Mouse (Mus musculus): ENCODE measurements around the gene Chd4.
A peak's percentile ranks its signal among the peaks of the same experiment; 100 is the strongest.
"Not testable (repeated sequence)": the region's sequence is repeated elsewhere in the genome, so short reads cannot be mapped to it uniquely, and the experiment has no call there.

The Chd4 gene

GRCm38 (mm10) chr6:125095391-125096278, at the start of gene Chd4:
Gene Chd4 (plus strand): TSS chr6:125095981.
- peak; percentile 92 for DNase-seq (ENCODE audit: low spot score)

GRCm38 (mm10) chr6:125046691-125047090, 49.1 kb upstream of the Chd4 start:
- peak; percentile 75 for DNase-seq (ENCODE audit: low spot score)

DNA sequence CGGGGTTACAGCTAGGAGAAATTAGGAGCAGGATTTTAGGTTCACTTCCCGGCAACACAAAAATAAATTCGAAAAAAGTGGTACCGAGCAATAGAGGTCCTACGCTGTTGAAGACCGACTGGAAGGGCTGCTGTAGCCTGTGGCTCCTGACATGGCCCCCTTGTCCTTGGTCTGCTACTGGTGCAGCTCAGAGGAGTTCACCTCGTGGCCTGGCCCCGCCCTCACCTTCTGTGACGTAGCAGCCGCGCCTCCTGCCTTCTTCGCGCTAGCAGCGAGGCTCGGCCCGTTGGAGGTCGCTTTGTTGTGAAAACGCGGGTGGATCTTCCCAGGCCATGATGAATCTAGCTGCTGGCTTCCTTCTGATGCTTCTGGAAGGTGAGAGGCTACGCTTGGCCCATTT, 46.1 kb upstream of the Chd4 start, which contains the start of gene Acrbp:
Gene Acrbp, plus strand, starts transcription at position 12 of the 400 bp plus-strand sequence.
- DNase-seq (ENCODE audit: low spot score) = no peak

DNA sequence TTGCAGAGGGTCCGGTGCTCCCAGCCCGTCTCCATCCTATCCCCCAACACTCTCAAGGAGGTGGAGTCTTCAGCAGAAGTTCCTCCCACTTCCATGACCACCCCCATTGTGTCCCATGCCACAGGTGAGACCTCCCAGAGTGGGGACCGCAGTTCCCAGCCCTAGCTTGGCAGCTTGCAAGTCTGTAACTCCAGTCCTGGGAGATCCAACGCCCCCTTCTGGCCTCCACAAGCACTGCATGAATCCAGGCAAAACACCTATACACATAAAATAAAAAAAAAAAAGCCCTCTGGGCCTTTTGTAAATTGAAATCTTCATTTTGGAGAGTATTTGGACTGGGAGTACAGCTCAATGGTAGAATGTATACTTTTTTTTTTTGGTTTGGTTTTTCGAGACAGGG, 44.5 kb upstream of the Chd4 start:
- DNase-seq (ENCODE audit: low spot score) = no peak

- no peak for DNase-seq (ENCODE audit: low spot score)
Measured at GRCm38 (mm10) chr6:125061493-125061892, 34.3 kb upstream of the Chd4 start.

DNA sequence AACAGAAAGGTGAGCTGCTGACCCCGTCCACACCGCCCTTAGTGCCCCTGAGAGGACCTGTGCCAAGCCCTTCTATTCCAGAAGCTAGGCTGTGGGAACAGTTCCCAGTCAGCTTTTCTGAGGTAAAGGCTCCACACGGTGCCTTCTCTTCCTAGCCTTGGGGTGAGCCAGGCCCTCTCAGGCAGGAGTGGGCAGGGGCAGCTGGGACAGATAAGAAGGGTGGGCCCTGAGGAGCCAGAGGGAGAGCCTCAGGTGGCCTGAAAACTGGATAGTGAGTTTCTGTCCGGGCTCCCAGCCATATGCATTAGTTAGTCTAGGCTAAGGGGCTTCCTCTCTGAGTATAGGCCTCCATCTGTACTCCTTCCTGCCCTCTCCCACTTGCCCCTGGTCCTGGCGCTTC, 33.3 kb upstream of the Chd4 start:
- no peak for DNase-seq (ENCODE audit: low spot score)

GRCm38 (mm10) chr6:125063906-125064305, 31.9 kb upstream of the Chd4 start:
- DNase-seq (ENCODE audit: low spot score) = no peak

DNA sequence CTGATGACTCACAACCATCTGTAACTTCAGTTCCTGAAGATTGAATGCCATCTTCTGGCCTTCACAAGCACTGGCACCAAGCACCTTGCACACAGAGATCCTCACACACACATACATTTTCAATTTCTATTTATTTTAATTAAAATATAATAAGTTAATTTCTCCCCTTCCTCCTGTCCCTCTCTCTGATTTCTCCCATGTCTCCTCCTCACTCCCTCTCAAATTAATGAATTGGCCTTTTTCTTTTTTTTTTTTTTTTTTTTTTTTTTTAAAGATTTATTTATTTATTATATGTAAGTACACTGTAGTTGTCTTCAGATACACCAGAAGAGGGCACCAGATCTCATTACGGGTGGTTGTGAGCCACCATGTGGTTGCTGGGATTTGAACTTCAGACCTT, 30.6 kb upstream of the Chd4 start:
- DNase-seq (ENCODE audit: low spot score) = not testable (repeated sequence)

DNA sequence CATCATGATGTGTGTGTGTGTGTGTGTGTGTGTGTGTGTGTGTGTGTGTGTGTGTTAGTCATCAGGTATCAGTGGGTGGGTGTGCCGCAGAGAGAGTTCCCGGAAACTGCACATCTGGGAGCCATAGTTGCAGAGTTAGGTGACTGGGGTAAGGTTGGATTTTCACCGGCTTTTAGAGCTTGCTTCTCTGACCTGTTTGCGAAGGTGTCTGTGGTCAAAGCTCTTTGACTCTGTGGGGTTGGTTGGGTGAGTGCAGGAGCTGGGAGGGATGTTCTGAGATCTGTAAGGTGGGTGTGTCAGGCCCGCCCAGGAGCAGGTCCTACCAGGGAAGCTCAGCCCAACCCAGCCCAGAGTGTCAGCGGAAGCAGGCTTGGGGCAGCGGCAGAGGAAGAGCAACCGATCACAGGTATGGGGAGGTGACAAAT, 28.2 kb upstream of the Chd4 start, which contains the start of gene Lpar5:
Gene Lpar5, plus strand, starts transcription at position 350 of the 425 bp plus-strand sequence.
- DNase-seq (ENCODE audit: low spot score) = no peak

DNA sequence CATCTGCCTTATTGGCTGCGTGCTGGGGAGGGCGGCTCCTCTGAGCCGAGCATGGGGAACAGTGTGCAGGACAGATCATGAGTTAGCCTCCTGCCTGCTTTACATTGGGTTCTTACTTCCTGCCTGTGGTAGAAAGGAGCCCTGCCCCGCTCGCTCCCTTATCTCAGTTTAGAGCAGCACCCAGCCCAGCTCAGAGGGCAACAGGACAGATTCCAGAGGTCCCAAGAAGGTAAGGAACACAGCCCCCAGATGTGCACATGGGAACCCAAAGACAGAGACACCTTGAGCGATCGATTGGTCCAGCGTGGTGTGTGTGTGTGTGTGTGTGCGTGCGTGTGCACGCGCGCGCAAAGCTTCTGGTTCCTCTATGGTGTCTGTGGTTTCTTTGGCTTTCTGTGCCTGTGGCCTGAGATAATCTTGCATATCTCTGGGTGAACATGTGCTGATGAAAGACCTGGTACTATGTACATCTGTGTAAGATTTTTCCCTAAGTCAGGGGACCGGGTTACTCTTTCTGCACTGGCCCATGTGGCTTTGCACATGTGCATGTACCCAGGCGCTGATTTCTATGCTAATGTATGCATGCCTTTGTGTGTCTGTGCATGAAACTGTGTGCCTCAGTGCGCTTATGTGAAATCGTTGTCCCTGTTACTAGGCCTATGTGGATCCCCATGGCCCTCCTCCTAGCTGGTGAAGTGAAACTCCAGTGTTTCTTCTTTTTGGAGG, 24.4 kb upstream of the Chd4 start:
- DNase-seq (ENCODE audit: low spot score) = no peak

- no peak for DNase-seq (ENCODE audit: low spot score)
Measured at GRCm38 (mm10) chr6:125071896-125072279, 23.9 kb upstream of the Chd4 start.

DNA sequence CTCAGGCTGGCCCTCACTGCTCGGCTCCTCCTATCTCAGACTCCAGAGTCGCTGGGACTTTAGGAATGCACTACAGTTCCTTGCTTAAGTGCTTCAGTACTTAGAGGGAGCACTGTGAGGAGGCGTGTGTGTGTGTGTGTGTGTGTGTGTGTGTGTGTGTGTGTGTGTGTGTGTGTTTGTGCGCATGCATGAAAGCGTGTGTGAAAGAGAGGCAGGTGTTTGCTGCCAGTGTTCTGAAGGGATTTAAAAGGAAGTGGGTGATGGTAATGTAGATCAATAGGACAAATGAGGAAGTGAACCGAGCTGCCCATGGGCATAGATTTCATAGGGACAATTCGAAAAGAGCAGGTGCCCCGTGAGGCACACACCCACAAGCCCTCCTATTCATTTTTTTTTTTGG, 22.0 kb upstream of the Chd4 start:
- DNase-seq (ENCODE audit: low spot score) = no peak

DNA sequence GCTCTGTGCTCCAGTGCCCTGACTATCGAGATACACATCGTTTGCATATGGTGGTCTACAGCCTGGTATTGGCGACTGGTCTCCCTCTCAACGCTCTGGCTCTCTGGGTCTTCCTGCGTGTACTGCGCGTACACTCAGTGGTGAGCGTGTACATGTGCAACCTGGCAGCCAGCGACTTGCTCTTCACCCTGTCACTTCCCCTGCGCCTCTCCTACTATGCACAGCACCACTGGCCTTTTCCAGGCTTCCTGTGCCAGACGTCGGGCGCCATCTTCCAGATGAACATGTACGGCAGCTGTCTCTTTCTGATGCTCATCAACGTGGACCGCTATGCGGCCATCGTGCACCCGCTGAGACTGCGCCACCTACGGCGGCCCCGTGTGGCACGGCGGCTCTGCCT, 14.4 kb upstream of the Chd4 start:
- DNase-seq (ENCODE audit: low spot score) = no peak

- peak; percentile 83 for DNase-seq (ENCODE audit: low spot score)
Measured at GRCm38 (mm10) chr6:125081797-125082560, 13.8 kb upstream of the Chd4 start.

DNA sequence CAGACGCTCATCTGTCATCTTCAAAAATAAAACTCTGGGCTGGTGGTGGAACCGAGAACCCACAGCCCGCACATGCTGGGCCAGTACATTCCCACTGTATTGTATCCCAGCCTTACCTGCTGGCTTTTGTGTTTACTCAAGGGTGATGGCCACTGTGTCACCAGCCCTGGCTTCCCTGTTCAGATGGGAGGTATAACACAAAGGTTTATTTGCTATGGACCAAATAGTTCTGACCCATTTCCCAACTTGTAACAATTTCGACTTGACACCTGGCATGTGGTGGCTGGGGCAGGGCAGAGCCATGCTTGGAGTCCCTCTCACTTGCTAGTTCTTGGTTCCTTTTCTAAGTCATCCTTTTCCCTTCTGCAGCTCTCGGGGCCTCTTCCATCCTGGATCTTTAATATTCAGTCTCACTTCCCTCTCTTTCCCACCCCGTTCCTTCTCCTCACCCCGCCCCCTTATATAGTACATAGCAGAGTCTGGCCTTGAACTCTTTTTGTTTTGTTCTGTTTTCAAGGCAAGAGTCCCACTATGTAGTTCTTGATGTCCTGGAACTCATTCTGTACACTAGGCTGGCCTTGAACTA, 12.9 kb upstream of the Chd4 start:
- DNase-seq (ENCODE audit: low spot score) = no peak

DNA sequence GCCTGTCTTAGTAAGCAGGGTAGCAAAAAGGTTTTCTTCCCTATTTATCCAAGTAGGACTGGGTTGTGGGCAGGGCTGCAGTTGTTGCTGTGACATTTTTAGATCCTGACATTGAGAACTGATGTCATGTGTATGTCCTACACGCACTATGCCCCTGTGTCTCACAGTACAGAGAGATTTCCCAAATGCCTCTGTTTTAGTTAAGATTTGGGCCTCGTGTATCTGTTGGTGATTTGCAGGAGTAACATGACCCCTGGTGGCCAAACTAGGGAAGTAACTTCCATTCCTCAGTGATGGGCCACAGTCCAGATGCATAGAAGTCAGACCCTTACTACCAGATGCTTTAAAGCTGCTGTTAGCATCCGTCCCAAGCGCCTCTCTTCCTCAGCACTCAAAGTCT, 11.4 kb upstream of the Chd4 start:
- peak; percentile 45 for DNase-seq (ENCODE audit: low spot score)

GRCm38 (mm10) chr6:125087937-125088336, 7.8 kb upstream of the Chd4 start:
- no peak for DNase-seq (ENCODE audit: low spot score)

DNA sequence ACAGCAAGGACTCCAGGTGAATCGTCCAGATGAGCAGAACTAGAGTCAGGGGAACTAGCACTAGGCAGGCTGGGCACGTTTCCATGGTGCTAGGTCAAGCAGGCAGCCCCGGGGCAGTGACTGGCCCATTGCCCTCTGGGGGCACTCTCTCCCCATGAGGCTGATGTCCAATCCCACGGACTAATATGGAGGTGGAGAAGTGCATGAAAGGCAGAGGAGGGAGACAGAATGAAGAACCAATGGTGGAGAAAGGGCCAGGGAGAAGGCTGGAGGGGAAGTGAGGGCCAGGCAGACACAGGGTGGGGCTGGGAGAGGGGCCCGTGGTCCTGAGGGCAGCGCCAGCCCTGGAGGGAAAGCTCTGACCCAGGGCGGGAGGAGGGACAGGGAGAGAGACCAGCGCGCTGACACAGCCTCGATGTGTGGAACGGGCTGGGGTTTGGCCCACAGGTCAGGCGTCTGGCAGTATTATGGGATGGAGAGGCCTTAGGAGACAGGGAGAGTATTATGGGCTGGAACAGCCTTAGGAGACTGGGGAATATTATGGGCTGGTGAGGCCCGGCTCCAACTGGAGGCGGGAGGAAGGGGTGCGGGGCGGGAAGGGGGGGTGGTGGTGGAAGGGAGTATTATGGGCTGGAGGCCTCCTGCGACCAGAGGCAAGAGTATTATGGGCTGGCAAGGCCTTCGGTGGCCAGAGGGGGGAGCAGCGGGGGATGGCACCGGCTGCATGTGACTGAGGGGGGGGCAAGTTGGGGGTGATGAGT, 7.0 kb upstream of the Chd4 start:
- peak; percentile 57 for DNase-seq (ENCODE audit: low spot score)

- DNase-seq (ENCODE audit: low spot score) = peak; percentile 63
Measured at GRCm38 (mm10) chr6:125089521-125090321, 6.1 kb upstream of the Chd4 start.

DNA sequence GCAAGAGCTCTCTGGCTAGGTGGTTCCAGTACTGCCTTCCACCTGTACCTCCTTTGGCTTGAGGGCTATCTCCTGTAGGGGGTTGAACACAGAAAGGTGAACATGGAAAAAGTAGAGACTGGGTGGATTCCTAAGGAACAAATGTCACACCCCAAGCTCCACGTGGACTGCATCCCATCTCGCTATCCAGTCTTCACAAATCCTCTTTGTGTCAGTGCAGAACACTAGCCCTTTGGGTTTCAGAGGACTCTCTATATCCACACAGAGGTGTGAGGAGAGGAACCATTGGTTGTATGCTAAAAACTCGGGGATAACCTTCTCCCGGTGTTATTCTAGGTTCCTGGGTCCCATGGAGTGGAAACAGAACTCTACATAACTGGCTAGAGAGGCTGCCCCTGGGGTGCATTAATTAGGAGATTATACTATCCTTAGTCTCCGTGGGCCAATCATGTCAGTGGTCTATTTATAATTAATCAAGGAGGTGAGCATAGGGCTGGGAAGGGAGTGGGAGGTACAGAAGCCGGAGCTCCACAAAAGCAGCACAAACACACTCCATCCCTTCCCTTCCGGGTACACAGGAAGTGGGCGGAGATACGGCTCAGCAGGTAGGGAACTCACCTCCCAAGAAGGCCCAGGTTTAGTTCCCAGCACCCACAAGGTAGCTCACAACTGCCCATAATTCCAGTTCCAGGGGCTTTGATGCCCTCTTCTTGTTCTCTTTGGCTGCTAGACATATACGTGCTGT, 5.3 kb upstream of the Chd4 start:
- DNase-seq (ENCODE audit: low spot score) = no peak

All from urinary bladder, postnatal 25 days (tissue).